Mouse (Mus musculus): ENCODE data around the gene Clcn6. TPM values are rescaled to one million over a fixed set of nuclear protein-coding genes. Genes with fewer than 3 reads are reported as not detected.

Clcn6 gene
- polyA plus RNA-seq, 1 experiment from 2014 or later: 7.4 TPM

- DNase-seq (ENCODE audit: low spot score): no peak
- H3K27ac ChIP-seq (replicated peaks; ENCODE audit: low read depth, low read length): no peak within 1 kb of the TSS
Observed at GRCm38 (mm10) chr4:148000202-148000772, 38.3 kb downstream of the Clcn6 start, which contains the start of gene Nppa. TSS of gene Nppa (plus strand) at chr4:148000722.

GRCm38 (mm10) chr4:147995311-147995710, 43.3 kb downstream of the Clcn6 start:
- Histone ChIP-seq H3K27ac (replicated peaks; ENCODE audit: low read depth, low read length) (no peak overlapping the region), H3K27me3 (replicated peaks; ENCODE audit: control insufficient read depth, insufficient read depth, low read length) (no peaks in the 10 kb centered on the region), H3K9me3 (ENCODE audit: control insufficient read depth, low read length) (no peaks in the 10 kb centered on the region), H3K4me3 (ENCODE audit: low read depth, low read length) (no peak overlapping the region), H3K9ac (ENCODE audit: low read depth, low read length) (no peak overlapping the region), H3K36me3 (ENCODE audit: control insufficient read depth, insufficient read depth, low read length) (no peaks in the 10 kb centered on the region), H3K4me2 (ENCODE audit: low read depth, low read length) (no peak overlapping the region), H3K4me1 (ENCODE audit: control insufficient read depth, insufficient read depth, low read length) (no peaks in the 10 kb centered on the region)
- no peak for DNase-seq (ENCODE audit: low spot score)
- WGBS: 77% methylated on average over 3 of the region's 3 CpGs
- no peak for ATAC-seq (ENCODE audit: low read depth)

More at GRCm38 (mm10) chr4:148000202-148000772, 38.3 kb downstream of the Clcn6 start, which contains the start of gene Nppa:
- 46% methylated on average over 12 of the region's 12 CpGs for WGBS
- H3K9ac ChIP-seq (ENCODE audit: low read depth, low read length): no peak within 1 kb of the TSS
- H3K27me3 ChIP-seq (replicated peaks; ENCODE audit: control insufficient read depth, insufficient read depth, low read length): no peaks in the 10 kb centered on the region
- no peaks in the 10 kb centered on the region for H3K9me3 ChIP-seq (ENCODE audit: control insufficient read depth, low read length)
- no peak for ATAC-seq (ENCODE audit: low read depth)
- no peak within 1 kb of the TSS for H3K4me3 ChIP-seq (ENCODE audit: low read depth, low read length)
- no peak within 1 kb of the TSS for H3K4me2 ChIP-seq (ENCODE audit: low read depth, low read length)
- H3K4me1 ChIP-seq (ENCODE audit: control insufficient read depth, insufficient read depth, low read length): no peaks in the 10 kb centered on the region
- peaks cover 14% of the 10 kb centered on the region for H3K36me3 ChIP-seq (ENCODE audit: control insufficient read depth, insufficient read depth, low read length)

- no peaks in the 10 kb centered on the region for H3K27me3 ChIP-seq (replicated peaks; ENCODE audit: control insufficient read depth, insufficient read depth, low read length)
- H3K36me3 ChIP-seq (ENCODE audit: control insufficient read depth, insufficient read depth, low read length): no peaks in the 10 kb centered on the region
- no peak for ATAC-seq (ENCODE audit: low read depth)
- no peak overlapping the region for H3K27ac ChIP-seq (replicated peaks; ENCODE audit: low read depth, low read length)
- no peak overlapping the region for H3K4me3 ChIP-seq (ENCODE audit: low read depth, low read length)
- no peaks in the 10 kb centered on the region for H3K4me1 ChIP-seq (ENCODE audit: control insufficient read depth, insufficient read depth, low read length)
- no peak overlapping the region for H3K9ac ChIP-seq (ENCODE audit: low read depth, low read length)
- no peak overlapping the region for H3K4me2 ChIP-seq (ENCODE audit: low read depth, low read length)
- WGBS: 50% methylated on average over 7 of the region's 7 CpGs
- H3K9me3 ChIP-seq (ENCODE audit: control insufficient read depth, low read length): no peaks in the 10 kb centered on the region
- DNase-seq (ENCODE audit: low spot score): no peak
Observed at GRCm38 (mm10) chr4:147993571-147994095, 45.0 kb downstream of the Clcn6 start.

- 28% methylated on average over 18 of the region's 20 CpGs for whole genome bisulfite sequencing
- H3K27ac ChIP-seq (replicated peaks; ENCODE audit: low read depth, low read length): no peak within 1 kb of the TSS
- no peak within 1 kb of the TSS for H3K4me3 ChIP-seq (ENCODE audit: low read depth, low read length)
- H3K36me3 ChIP-seq (ENCODE audit: control insufficient read depth, insufficient read depth, low read length): no peaks in the 10 kb centered on the region
- no peaks in the 10 kb centered on the region for H3K4me1 ChIP-seq (ENCODE audit: control insufficient read depth, insufficient read depth, low read length)
- H3K9ac ChIP-seq (ENCODE audit: low read depth, low read length): no peak within 1 kb of the TSS
- ATAC-seq (ENCODE audit: low read depth) (no peak), DNase-seq (ENCODE audit: low spot score) (peak; percentile 57)
- no peak within 1 kb of the TSS for H3K4me2 ChIP-seq (ENCODE audit: low read depth, low read length)
- H3K9me3 ChIP-seq (ENCODE audit: control insufficient read depth, low read length): no peaks in the 10 kb centered on the region
- no peaks in the 10 kb centered on the region for H3K27me3 ChIP-seq (replicated peaks; ENCODE audit: control insufficient read depth, insufficient read depth, low read length)
Observed at GRCm38 (mm10) chr4:147985205-147986132, 53.2 kb downstream of the Clcn6 start, which contains the start of gene Nppb. TSS of gene Nppb (plus strand) at chr4:147985788.

- 78% methylated on average over 7 of the region's 7 CpGs for WGBS
Observed at GRCm38 (mm10) chr4:147979441-147979860, 59.2 kb downstream of the Clcn6 start.

GRCm38 (mm10) chr4:147978391-147978790, 60.2 kb downstream of the Clcn6 start:
- no peak overlapping the region for H3K9ac ChIP-seq (ENCODE audit: low read depth, low read length)
- H3K4me1 ChIP-seq (ENCODE audit: control insufficient read depth, insufficient read depth, low read length): no peaks in the 10 kb centered on the region
- WGBS: 92% methylated on average over 6 of the region's 6 CpGs
- no peaks in the 10 kb centered on the region for H3K36me3 ChIP-seq (ENCODE audit: control insufficient read depth, insufficient read depth, low read length)
- no peak overlapping the region for H3K27ac ChIP-seq (replicated peaks; ENCODE audit: low read depth, low read length)
- H3K4me2 ChIP-seq (ENCODE audit: low read depth, low read length): no peak overlapping the region
- DNase-seq (ENCODE audit: low spot score) (no peak), ATAC-seq (ENCODE audit: low read depth) (no peak)
- no peaks in the 10 kb centered on the region for H3K27me3 ChIP-seq (replicated peaks; ENCODE audit: control insufficient read depth, insufficient read depth, low read length)
- no peak overlapping the region for H3K4me3 ChIP-seq (ENCODE audit: low read depth, low read length)
- H3K9me3 ChIP-seq (ENCODE audit: control insufficient read depth, low read length): no peaks in the 10 kb centered on the region; the same call in 1 of the 2 replicates

More at GRCm38 (mm10) chr4:147979441-147979860, 59.2 kb downstream of the Clcn6 start:
- DNase-seq (ENCODE audit: low spot score): no peak
- Histone ChIP-seq H3K27me3 (replicated peaks; ENCODE audit: control insufficient read depth, insufficient read depth, low read length) (no peaks in the 10 kb centered on the region), H3K9ac (ENCODE audit: low read depth, low read length) (no peak overlapping the region), H3K27ac (replicated peaks; ENCODE audit: low read depth, low read length) (no peak overlapping the region), H3K36me3 (ENCODE audit: control insufficient read depth, insufficient read depth, low read length) (no peaks in the 10 kb centered on the region), H3K4me2 (ENCODE audit: low read depth, low read length) (no peak overlapping the region), H3K4me1 (ENCODE audit: control insufficient read depth, insufficient read depth, low read length) (no peaks in the 10 kb centered on the region), H3K4me3 (ENCODE audit: low read depth, low read length) (no peak overlapping the region), H3K9me3 (ENCODE audit: control insufficient read depth, low read length) (no peaks in the 10 kb centered on the region; the same call in 1 of the 2 replicates)
- ATAC-seq (ENCODE audit: low read depth): peak; percentile 47; the same call in 1 of the 2 replicates

- no peak overlapping the region for H3K27ac ChIP-seq (replicated peaks; ENCODE audit: low read depth, low read length)
- ATAC-seq (ENCODE audit: low read depth) (no peak), DNase-seq (ENCODE audit: low spot score) (no peak)
- H3K27me3 ChIP-seq (replicated peaks; ENCODE audit: control insufficient read depth, insufficient read depth, low read length): no peaks in the 10 kb centered on the region
- no peaks in the 10 kb centered on the region; the same call in 1 of the 2 replicates for H3K9me3 ChIP-seq (ENCODE audit: control insufficient read depth, low read length)
- no peaks in the 10 kb centered on the region for H3K36me3 ChIP-seq (ENCODE audit: control insufficient read depth, insufficient read depth, low read length)
- 73% methylated on average over 4 of the region's 4 CpGs for WGBS
- H3K4me2 ChIP-seq (ENCODE audit: low read depth, low read length): no peak overlapping the region
- H3K9ac ChIP-seq (ENCODE audit: low read depth, low read length): no peak overlapping the region
- H3K4me1 ChIP-seq (ENCODE audit: control insufficient read depth, insufficient read depth, low read length): no peaks in the 10 kb centered on the region
- H3K4me3 ChIP-seq (ENCODE audit: low read depth, low read length): no peak overlapping the region
Observed at GRCm38 (mm10) chr4:147977726-147978125, 60.9 kb downstream of the Clcn6 start.

GRCm38 (mm10) chr4:147976237-147976636, 62.4 kb downstream of the Clcn6 start:
- no peaks in the 10 kb centered on the region for H3K36me3 ChIP-seq (ENCODE audit: control insufficient read depth, insufficient read depth, low read length)
- H3K4me3 ChIP-seq (ENCODE audit: low read depth, low read length): no peak overlapping the region
- H3K9me3 ChIP-seq (ENCODE audit: control insufficient read depth, low read length): no peaks in the 10 kb centered on the region; the same call in 1 of the 2 replicates
- no peaks in the 10 kb centered on the region for H3K27me3 ChIP-seq (replicated peaks; ENCODE audit: control insufficient read depth, insufficient read depth, low read length)
- no peak overlapping the region for H3K27ac ChIP-seq (replicated peaks; ENCODE audit: low read depth, low read length)
- H3K9ac ChIP-seq (ENCODE audit: low read depth, low read length): no peak overlapping the region
- no peak overlapping the region for H3K4me2 ChIP-seq (ENCODE audit: low read depth, low read length)
- no peak for ATAC-seq (ENCODE audit: low read depth)
- 70% methylated on average over 3 of the region's 3 CpGs for WGBS
- no peaks in the 10 kb centered on the region for H3K4me1 ChIP-seq (ENCODE audit: control insufficient read depth, insufficient read depth, low read length)
- no peak for DNase-seq (ENCODE audit: low spot score)

Data from embryonic facial prominence, embryonic 14.5 days (tissue).